Mouse (Mus musculus): ENCODE results near the gene Prkn.

DNA sequence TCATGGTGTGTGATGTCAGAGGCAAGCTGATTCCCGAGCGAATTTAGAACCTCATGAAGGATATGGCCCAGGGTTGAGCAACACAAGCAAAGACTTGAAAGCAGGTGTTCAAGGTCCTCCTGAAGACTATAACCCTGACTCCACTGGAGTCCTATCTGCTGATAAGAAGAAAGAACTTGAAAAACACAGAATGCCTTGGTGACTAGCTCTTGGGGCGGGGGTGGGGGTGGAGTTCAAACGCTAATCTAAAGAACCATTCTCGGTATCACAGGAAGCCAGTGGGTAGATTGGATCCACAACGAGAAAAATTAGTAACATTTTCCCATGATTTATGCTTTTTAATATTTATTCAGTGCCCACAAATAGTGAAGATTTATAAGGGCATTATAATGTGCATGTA, 879.6 kb downstream of the Prkn start:
- TF ChIP-seq CTCF (IDR thresholded peaks at IDR 0.05; ENCODE audit: low read depth) (no peak), EP300 (IDR thresholded peaks at IDR 0.05; ENCODE audit: low read depth) (no peak)
